Mouse (Mus musculus) left cerebral cortex, adult 2 months (tissue): ENCODE results near the gene Gm10142. TPM values are rescaled to one million over a fixed set of nuclear protein-coding genes. Genes with fewer than 3 reads are reported as not detected.
"Not testable (repeated sequence)": the region's sequence is repeated elsewhere in the genome, so short reads cannot be mapped to it uniquely, and the experiment has no call there.

ENCODE experiments used
- DNase-seq, 2 experiments: peaks; one replicate each; pipeline ENCODE4 v3.0.0; 2021 to 2022; ENCODE audit warnings: low spot score in 2 of 2, mixed read lengths in 1 of 2; ENCODE audit errors: extremely low spot score in 1 of 2
- H3K27ac ChIP-seq: fragments of 200-600 bp; 2 replicates; pipeline ENCODE4 v1.8.1; 2022
- H3K4me3 ChIP-seq: fragments of 200-600 bp; 2 replicates; pipeline ENCODE4 v1.8.1; 2022
- CTCF ChIP-seq: fragments of 200-600 bp; IDR thresholded peaks from 2 replicates; pipeline ENCODE4 v1.8.1; 2022; ENCODE audit warnings: antibody characterized with exemption, mild to moderate bottlenecking, moderate library complexity
- intact Hi-C: fragments of 180-260 bp; cut with DNase I; formaldehyde crosslinking; loops from one replicate; pipeline ENCODE4 v1.15.1; 2025
- total RNA-seq, 2 experiments: library from RNA; stranded (reverse); gene quantifications; 2 replicates each; pipeline ENCODE4 v1.2.3; 2021

Gene Gm10142
- total RNA-seq, 2 experiments from 2014 or later, result not detected

DNA sequence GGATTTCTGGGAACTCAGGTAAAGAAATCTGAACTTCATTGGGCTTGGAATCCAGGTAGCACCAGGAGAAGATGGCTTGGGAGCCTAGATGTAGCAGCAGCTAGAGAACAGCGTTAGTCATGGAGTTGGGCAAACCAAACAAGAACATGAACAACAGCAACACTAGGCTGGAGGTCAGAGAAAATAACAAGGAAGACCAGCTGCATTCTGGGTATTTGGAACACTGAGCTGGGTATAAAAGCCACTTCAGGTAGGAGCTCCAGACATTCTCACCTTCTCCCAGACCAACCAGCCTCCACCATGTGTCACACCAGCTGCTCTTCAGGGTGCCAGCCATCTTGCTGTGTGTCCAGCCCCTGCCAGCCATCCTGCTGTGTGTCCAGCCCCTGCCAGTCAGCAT is 9.3 kb upstream of the Gm10142 start, which contains the start of gene Gm10272:
Gene Gm10272 (plus strand): TSS at position 301 of the 400 bp plus-strand sequence.
- no peak within 1 kb of the TSS for H3K27ac ChIP-seq
- no peak for TF ChIP-seq CTCF
- intact Hi-C loops, result no loop called here
- no peak within 1 kb of the TSS for H3K4me3 ChIP-seq
- no peak for DNase-seq

DNA sequence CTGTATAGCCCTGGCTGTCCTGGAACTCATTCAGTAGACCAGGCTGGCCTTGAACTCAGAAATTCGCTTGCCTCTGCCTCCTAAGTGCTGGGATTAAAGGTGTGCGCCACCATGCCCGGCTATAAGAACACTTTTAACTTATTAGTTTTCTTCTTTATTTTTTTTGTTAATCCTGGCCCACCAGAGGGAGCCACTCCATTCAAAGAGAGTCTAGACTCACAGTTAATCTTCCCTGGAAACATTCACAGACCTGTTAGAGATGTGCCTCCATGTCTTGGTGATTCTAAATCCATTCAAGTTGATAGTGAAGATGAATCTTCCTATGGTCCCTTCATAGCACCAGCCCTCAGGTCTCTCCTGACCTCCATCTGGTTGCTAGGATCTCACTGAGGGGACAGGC is 5.8 kb upstream of the Gm10142 start:
- intact Hi-C loops, result no loop called here
- TF ChIP-seq CTCF, result peak; percentile 38
- H3K27ac ChIP-seq, result no peak overlapping the region
- no peak overlapping the region for H3K4me3 ChIP-seq
- no peak for DNase-seq

DNA sequence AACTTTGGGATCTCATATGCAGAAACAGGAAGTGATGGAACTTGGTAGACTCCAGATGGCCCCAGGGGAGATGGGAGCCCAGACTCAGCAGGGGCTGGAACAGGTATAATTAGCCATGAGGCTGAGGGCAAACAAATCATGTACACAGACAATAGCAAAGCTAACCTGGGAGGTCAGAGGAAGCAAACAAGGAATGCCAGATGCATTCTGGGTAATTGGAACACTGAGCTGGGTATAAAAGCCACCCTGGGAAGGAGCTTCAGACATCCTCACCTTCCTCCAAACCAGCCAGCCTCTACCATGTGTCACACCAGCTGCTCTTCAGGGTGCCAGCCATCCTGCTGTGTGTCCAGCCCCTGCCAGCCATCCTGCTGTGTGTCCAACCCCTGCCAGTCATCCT is 4.5 kb upstream of the Gm10142 start, which contains the start of gene Gm10024:
Gene Gm10024 (plus strand): TSS at position 301 of the 400 bp plus-strand sequence.
- H3K4me3 ChIP-seq, intact Hi-C loops, H3K27ac ChIP-seq, DNase-seq: not testable (repeated sequence)

DNA sequence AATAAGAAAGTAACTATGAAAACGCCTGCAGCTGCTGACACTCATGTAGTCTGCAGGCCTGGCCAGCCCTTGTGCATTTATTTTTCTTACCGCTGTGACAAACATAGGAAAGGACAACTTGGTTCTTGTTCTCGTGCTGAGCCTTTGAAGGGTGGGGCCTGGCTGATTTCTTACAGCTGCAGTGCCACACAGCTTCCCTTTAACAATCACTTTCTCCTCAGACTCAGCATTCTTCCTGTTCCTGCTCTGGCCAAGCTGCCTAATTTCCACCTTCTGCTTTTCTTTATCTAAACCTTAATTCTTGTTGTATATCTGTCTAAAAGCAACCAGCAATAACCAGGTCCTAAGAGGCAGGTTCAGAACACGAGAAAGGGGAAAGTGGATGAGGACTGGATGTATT is 1.9 kb upstream of the Gm10142 start:
- intact Hi-C loops, result no loop called here
- no peak overlapping the region for H3K4me3 ChIP-seq
- H3K27ac ChIP-seq, result no peak overlapping the region
- TF ChIP-seq CTCF, result no peak
- DNase-seq, result no peak

DNA sequence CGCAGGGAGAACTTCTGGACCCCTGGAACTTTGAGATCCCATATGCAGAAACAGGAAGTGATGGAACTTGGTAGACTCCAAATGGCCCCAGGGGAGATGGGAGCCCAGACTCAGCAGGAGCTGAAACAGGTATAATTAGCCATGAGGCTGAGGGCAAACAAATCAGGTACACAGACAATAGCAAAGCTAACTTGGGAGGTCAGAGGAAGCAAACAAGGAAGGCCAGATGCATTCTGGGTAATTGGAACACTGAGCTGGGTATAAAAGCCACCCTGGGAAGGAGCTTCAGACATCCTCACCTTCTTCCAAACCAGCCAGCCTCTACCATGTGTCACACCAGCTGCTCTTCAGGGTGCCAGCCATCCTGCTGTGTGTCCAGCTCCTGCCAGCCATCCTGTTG is 4.7 kb downstream of the Gm10142 start, which contains the start of gene Krtap12-1:
Gene Krtap12-1 (plus strand): TSS at position 301 of the 400 bp plus-strand sequence.
- not testable (repeated sequence) for DNase-seq, H3K27ac ChIP-seq, H3K4me3 ChIP-seq
- intact Hi-C loops, result loop anchor here (5.0 kb wide), 1 partner anchor 157 kb away; no protein-coding TSS in a partner anchor

DNA sequence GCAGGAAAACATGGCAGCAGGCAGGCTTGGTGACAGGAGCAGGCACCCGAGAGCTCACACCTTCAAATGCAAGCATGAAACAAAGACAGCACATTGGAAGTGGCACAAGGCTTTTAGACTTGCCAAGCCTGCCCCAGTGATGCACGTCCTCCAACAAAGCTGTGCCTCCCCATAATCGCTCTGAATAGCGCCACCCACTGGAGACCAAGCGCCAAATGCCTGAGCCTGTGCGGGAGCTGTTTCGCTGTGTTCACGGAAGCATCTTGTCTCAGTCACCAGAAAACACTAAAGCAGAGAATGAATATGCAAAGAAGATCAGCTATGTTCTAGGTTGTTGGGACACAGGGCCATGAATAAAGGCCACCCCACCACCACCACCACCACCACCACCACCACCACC is 9.2 kb downstream of the Gm10142 start:
- no peak overlapping the region for H3K27ac ChIP-seq
- TF ChIP-seq CTCF, result no peak; the same call in 1 of the 2 replicates
- intact Hi-C loops, result loop anchor here (5.0 kb wide), 1 partner anchor 152 kb away; no protein-coding TSS in a partner anchor

DNA sequence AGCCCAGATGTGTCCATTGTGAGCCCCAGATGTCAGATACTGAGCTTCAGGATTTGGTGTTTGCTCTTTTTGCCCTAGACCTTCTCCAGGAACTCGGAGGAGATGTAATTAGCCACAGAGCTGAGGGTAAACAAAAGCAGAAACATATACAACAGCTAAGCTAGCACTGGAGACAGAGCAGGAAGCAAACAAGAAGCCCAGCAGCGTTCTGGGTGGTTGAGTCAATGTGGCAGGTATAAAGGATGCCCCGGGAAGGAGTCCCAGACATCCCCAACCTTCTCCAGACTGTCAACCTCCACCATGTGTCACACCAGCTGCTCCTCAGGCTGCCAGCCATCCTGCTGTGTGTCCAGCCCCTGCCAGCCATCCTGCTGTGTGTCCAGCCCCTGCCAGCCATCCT is 10.6 kb downstream of the Gm10142 start, which contains the start of gene Gm10100:
Gene Gm10100 (plus strand): TSS at position 301 of the 400 bp plus-strand sequence.
- DNase-seq, result no peak
- no peak for TF ChIP-seq CTCF
- Histone ChIP-seq H3K4me3 (no peak within 1 kb of the TSS), H3K27ac (no peak within 1 kb of the TSS)
- intact Hi-C loops, result no loop called here

More for the DNA sequence above, 9.2 kb downstream of the Gm10142 start:
- no peak overlapping the region for H3K4me3 ChIP-seq
- DNase-seq, result no peak

DNA sequence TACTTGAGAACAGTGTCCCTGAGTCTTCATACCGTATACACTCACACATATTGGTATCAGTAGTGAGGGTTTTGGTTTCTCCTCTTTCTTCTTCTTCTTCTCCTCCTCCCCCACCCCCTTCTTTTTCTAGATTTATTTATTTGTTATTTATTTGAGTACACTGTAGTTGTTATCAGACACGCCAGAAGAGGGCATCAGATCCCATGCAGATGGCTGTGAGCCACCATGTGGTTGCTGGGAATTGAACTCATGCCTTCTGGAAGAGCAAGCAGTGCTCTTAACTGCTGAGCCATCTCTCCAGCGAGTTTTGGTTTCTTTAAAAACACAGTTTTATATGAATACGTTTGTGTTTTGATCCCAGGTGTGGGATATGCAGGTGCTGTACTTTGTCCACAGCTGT is 12.7 kb downstream of the Gm10142 start:
- intact Hi-C loops, result no loop called here
- peak; percentile 27 for TF ChIP-seq CTCF
- H3K4me3 ChIP-seq, result no peak overlapping the region
- no peak overlapping the region for H3K27ac ChIP-seq
- no peak for DNase-seq

DNA sequence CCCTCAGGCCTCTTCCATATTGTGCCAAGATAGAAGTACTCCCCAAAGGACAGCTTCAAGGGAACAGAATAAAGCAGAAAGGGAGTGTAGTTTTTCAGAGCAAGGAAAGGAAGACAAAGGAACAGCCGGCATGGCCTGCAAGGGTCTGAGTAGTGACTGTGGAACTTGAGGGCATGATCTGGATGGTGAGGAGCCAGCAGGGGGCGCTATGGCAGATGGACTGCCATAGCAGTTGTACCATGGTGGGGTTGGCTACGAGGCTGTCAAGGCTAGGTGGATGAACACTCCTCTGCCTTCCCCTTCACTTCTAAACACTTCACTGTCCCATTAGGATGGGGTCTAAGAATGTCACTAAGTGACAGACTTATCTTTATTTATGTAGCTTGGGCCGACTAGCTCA is 13.6 kb downstream of the Gm10142 start:
- peak; percentile 30 for TF ChIP-seq CTCF
- no peak for DNase-seq
- Histone ChIP-seq H3K4me3 (no peak overlapping the region), H3K27ac (no peak overlapping the region)
- intact Hi-C loops, result no loop called here

DNA sequence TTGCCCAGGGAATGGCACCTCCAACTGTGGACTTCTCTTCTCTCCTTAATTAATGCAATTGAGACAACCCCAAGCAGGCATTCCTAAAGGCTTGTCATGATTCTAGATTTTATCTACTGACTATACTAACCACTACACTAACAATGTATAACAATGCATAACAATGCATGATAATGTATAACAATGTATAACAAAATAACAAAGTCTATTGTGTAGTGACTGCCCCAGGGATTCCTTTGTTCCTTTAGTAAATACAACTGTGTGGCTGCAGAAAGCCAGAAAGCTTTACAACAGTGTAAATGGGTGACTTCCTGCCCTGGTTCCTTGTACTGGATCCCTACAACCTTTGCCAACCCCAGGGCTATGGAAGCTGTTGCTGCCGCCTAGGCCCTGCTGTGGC is 20.3 kb downstream of the Gm10142 start:
- intact Hi-C loops, result no loop called here

DNA sequence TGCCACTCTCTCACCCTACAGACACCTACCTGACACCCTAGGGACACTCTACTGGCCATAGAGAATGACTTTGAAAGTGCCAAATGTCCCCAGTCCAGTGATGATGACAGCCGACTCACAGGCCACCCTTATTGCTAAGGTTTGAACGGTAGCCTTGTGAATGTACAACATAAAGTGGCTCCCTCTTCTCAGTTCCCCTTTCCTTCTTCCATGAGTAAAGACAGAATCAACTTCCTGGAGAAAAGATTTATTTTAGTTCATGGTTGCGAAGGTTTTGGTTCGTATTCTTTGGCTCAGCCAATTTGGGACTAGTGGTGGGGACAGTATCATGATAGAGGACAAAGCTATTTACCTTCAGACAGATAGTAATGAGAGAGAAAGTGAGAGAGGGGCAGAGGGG is 23.3 kb downstream of the Gm10142 start:
- Histone ChIP-seq H3K4me3 (no peak overlapping the region), H3K27ac (no peak overlapping the region)
- intact Hi-C loops, result no loop called here
- no peak for TF ChIP-seq CTCF
- DNase-seq, result no peak

More for the DNA sequence above, 20.3 kb downstream of the Gm10142 start:
- H3K4me3 ChIP-seq, result no peak overlapping the region
- H3K27ac ChIP-seq, result no peak overlapping the region
- DNase-seq, result no peak
- no peak for TF ChIP-seq CTCF

DNA sequence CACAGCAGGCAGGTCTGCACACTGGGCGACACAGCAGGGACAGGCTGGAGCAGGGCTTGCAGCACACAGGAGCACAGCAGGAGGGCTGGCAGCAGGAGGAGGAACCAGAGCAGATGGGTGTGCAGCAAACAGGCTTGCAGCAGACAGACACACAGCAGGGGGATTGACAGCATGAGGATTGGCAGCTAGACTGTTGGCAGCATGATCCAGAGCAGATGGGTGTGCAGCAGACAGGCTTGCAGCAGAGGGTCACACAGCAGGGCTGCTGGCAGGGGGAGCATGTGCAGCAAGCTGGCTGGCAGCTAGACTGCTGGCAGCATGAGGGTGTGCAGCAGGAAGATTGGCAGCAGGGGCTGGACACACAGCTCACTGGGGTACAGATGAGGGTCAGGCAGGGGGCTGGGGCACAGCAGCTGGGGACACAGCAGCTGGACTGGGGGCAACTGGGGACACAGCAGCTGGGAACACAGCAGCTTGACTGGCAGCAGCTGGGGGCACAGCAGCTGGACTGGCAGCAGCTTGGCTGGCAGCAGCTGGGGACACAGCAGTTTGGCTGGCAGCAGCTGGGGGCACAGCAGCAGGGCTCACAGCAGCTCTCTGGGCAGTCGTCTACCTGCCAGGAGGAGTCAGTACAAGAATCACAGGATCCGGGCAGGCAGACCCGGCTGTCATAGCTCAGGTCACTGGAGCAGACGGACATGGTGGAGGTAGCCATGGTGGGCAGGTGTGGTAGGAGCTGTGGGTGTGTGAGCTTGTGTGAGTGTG is 26.5 kb downstream of the Gm10142 start, which contains the start of gene Gm18596:
Gene Gm18596 (minus strand): TSS at position 715 of the 765 bp plus-strand sequence.
- H3K4me3 ChIP-seq, H3K27ac ChIP-seq, DNase-seq, intact Hi-C loops: not testable (repeated sequence)

DNA sequence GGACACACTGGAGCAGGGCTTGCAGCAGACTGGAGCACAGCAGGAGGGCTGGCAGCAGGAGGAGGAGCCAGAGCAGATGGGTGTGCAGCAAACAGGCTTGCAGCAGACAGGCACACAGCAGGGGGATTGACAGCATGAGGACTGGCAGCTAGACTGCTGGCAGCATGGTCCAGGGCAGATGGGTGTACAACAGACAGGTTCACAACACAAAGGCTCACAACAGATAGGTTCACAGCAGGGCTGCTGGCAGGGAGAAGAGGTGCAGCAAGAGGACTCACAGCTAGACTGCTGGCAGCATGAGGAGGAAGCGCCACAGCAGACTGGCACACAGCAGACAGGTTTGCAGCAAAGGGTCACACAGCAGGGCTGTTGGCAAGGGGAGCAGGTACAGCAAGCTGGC is 35.1 kb downstream of the Gm10142 start:
- DNase-seq, H3K27ac ChIP-seq, H3K4me3 ChIP-seq, intact Hi-C loops: not testable (repeated sequence)

DNA sequence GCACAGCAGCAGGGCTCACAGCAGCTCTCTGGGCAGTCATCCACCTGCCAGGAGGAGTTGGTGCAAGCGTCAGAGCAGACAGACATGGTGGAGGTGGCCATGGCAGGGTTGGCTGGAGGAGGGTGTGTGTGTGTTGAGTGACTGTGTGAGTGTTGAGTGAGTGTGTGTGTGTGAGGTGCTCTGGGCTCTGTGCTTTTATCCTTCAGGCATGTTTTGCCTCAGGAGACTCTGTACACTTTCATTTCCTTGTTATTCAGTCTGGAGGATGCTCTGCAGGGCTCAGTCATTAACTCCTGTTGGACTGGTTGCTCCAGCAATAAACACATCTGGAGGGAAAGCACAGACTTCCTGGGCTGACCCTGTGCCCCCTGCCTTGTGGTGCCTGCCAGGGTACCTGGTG is 35.6 kb downstream of the Gm10142 start, which contains the start of gene Gm9736:
Gene Gm9736 (minus strand): TSS at position 101 of the 400 bp plus-strand sequence.
- intact Hi-C loops, H3K27ac ChIP-seq, H3K4me3 ChIP-seq, DNase-seq: not testable (repeated sequence)

DNA sequence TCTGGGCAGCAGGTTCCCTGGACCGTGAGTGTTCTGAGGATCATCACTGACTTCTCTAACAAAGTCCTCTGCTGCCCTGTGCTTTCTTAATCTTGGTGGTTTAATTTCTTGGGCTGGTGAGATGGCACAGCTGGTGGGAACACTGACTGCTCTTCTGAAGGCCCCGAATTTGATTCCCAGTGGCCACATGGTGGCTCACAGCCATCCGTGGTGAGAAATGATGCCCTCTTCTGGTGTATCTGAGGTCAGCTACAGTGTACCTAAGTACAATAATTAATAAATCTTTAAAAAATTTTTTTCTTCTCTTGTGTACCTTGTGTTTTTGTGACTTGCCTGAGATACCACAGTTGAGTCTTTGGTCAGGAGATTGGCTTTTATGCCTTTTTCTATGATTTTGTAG is 36.7 kb downstream of the Gm10142 start:
- DNase-seq, intact Hi-C loops, H3K4me3 ChIP-seq, H3K27ac ChIP-seq: not testable (repeated sequence)
